Mouse (Mus musculus) cortical plate, adult 2 months (tissue): ENCODE data around the gene Samd4.

Experiments
- CTCF ChIP-seq: fragments of 200-500 bp; IDR thresholded peaks from 2 replicates; pipeline ENCODE4 v1.5.1; 2011; ENCODE audit warnings: mild to moderate bottlenecking, control low read depth, low read length; ENCODE audit not compliant: insufficient read depth; ENCODE audit errors: extremely low read depth
- POLR2A ChIP-seq: fragments of 200-500 bp; IDR thresholded peaks from 2 replicates; pipeline ENCODE4 v1.6.1; 2011; ENCODE audit warnings: mild to moderate bottlenecking, low read length, control low read depth; ENCODE audit not compliant: insufficient read depth; ENCODE audit errors: extremely low read depth

- TF ChIP-seq POLR2A (no peak), CTCF (no peak)
Observed at GRCm38 (mm10) chr14:46979172-46979571, 96.5 kb downstream of the Samd4 start.
